Mouse (Mus musculus) MEL (cell line): ENCODE data around the gene Rpl11. TPM values are rescaled to one million over a fixed set of nuclear protein-coding genes. Genes with fewer than 3 reads are reported as not detected.
A peak's percentile ranks its signal among the peaks of the same experiment; 100 is the strongest.
"Not testable (repeated sequence)": the region's sequence is repeated elsewhere in the genome, so short reads cannot be mapped to it uniquely, and the experiment has no call there.

Experiments used
- DNase-seq: peaks from one replicate; pipeline ENCODE4 v3.0.0; 2011; ENCODE audit warnings: low read depth, low spot score
- H3K27ac ChIP-seq: 2 replicates; pipeline ENCODE4 v1.5.1; 2012; ENCODE audit warnings: low read depth, mild to moderate bottlenecking, control low read depth, low read length, moderate library complexity; ENCODE audit not compliant: control insufficient read depth
- H3K27me3 ChIP-seq, 2 experiments: fragments of 150-350 bp in 1 of 2; sonication (generic) in 1 of 2; 2 replicates each; pipeline ENCODE4 v1.6.1; 2012; ENCODE audit warnings: low read length in 2 of 2, mild to moderate bottlenecking in 2 of 2, improper control_type of control experiment in 1 of 2, moderate library complexity in 1 of 2; ENCODE audit not compliant: insufficient read depth in 2 of 2, control insufficient read depth in 1 of 2
- H3K36me3 ChIP-seq, 2 experiments: 2 replicates each; pipeline ENCODE4 v1.6.1; 2012 to 2014; ENCODE audit warnings: low read length in 2 of 2, improper control_type of control experiment in 1 of 2, inconsistent platforms in 1 of 2, mild to moderate bottlenecking in 1 of 2; ENCODE audit not compliant: insufficient read depth in 2 of 2, control insufficient read depth in 1 of 2
- H3K4me1 ChIP-seq, 2 experiments: fragments of 150-350 bp in 1 of 2; sonication (generic) in 1 of 2; 2 replicates each; pipeline ENCODE4 v1.6.1; 2012; ENCODE audit warnings: low read length in 2 of 2, improper control_type of control experiment in 1 of 2, mild to moderate bottlenecking in 1 of 2; ENCODE audit not compliant: insufficient read depth in 2 of 2, control insufficient read depth in 1 of 2
- H3K4me3 ChIP-seq, 2 experiments: fragments of 150-350 bp in 1 of 2; sonication (generic) in 1 of 2; 2 replicates each; pipeline ENCODE4 v1.5.1; 2012; ENCODE audit warnings: low read depth in 2 of 2, low read length in 2 of 2, mild to moderate bottlenecking in 2 of 2, moderate library complexity in 2 of 2, control low read depth in 1 of 2, improper control_type of control experiment in 1 of 2; ENCODE audit not compliant: control insufficient read depth in 1 of 2, insufficient read depth in 1 of 2
- H3K79me2 ChIP-seq: 2 replicates; pipeline ENCODE4 v1.6.1; 2012; ENCODE audit warnings: mild to moderate bottlenecking, low read length, moderate library complexity; ENCODE audit not compliant: control insufficient read depth, poor library complexity, insufficient read depth
- H3K9ac ChIP-seq: 2 replicates; pipeline ENCODE4 v1.6.1; 2012; ENCODE audit warnings: low read depth, mild to moderate bottlenecking, control low read depth, low read length, moderate library complexity; ENCODE audit not compliant: control insufficient read depth, poor library complexity, severe bottlenecking
- H3K9me3 ChIP-seq: fragments of 150-350 bp; sonication (generic); replicated peaks from 2 replicates; pipeline ENCODE4 v1.6.1; 2012; ENCODE audit warnings: mild to moderate bottlenecking, low read length, improper control_type of control experiment, moderate library complexity; ENCODE audit not compliant: insufficient read depth
- BHLHE40 ChIP-seq: IDR thresholded peaks from 2 replicates; pipeline ENCODE4 v1.6.1; 2012; ENCODE audit warnings: low read depth, mild to moderate bottlenecking, inconsistent platforms, low read length, improper control_type of control experiment, borderline replicate concordance
- CHD1 ChIP-seq: IDR thresholded peaks from 2 replicates; pipeline ENCODE4 v1.6.1; 2012; ENCODE audit warnings: low read depth, mild to moderate bottlenecking, inconsistent platforms, low read length, improper control_type of control experiment
- E2F4 ChIP-seq: IDR thresholded peaks from 2 replicates; pipeline ENCODE4 v1.6.1; 2011; ENCODE audit warnings: low read depth, low read length, improper control_type of control experiment, borderline replicate concordance
- ELF1 ChIP-seq: IDR thresholded peaks from 2 replicates; pipeline ENCODE4 v1.6.1; 2014; ENCODE audit warnings: low read depth, mild to moderate bottlenecking, inconsistent platforms, low read length, improper control_type of control experiment, moderate library complexity
- ETS1 ChIP-seq: IDR thresholded peaks from 2 replicates; pipeline ENCODE4 v1.6.1; 2012; ENCODE audit warnings: low read depth, mild to moderate bottlenecking, inconsistent platforms, low read length, improper control_type of control experiment, moderate library complexity
- GATA1 ChIP-seq: IDR thresholded peaks from 2 replicates; pipeline ENCODE4 v1.6.1; 2011; ENCODE audit warnings: low read depth, low read length, improper control_type of control experiment
- KAT2A ChIP-seq: conservative IDR thresholded peaks from 2 replicates; pipeline ENCODE4 v1.6.1; 2012; ENCODE audit warnings: low read depth, low read length, improper control_type of control experiment, inconsistent platforms
- MAX ChIP-seq: IDR thresholded peaks from 2 replicates; pipeline ENCODE4 v1.6.1; 2011; ENCODE audit warnings: low read length, improper control_type of control experiment
- MAZ ChIP-seq: IDR thresholded peaks from 2 replicates; pipeline ENCODE4 v1.6.1; 2012; ENCODE audit warnings: low read depth, mild to moderate bottlenecking, inconsistent platforms, low read length, improper control_type of control experiment
- MEF2A ChIP-seq: IDR thresholded peaks from 2 replicates; pipeline ENCODE4 v1.6.1; 2014; ENCODE audit warnings: low read depth, mild to moderate bottlenecking, inconsistent platforms, low read length, improper control_type of control experiment; ENCODE audit not compliant: poor library complexity, insufficient replicate concordance, severe bottlenecking; ENCODE audit errors: extremely low read depth
- MYC ChIP-seq: IDR thresholded peaks from 2 replicates; pipeline ENCODE4 v1.6.1; 2011; ENCODE audit warnings: low read depth, mild to moderate bottlenecking, low read length, improper control_type of control experiment, moderate library complexity
- NRF1 ChIP-seq: IDR thresholded peaks from 2 replicates; pipeline ENCODE4 v1.6.1; 2014; ENCODE audit warnings: low read depth, mild to moderate bottlenecking, inconsistent platforms, low read length, improper control_type of control experiment, moderate library complexity; ENCODE audit not compliant: poor library complexity, insufficient read depth, severe bottlenecking
- POLR2A ChIP-seq, 2 experiments: IDR thresholded peaks; 2 replicates each; pipeline ENCODE4 v1.6.1; 2011 to 2012; ENCODE audit warnings: low read length in 2 of 2, mild to moderate bottlenecking in 2 of 2, control low read depth in 1 of 2, improper control_type of control experiment in 1 of 2, low read depth in 1 of 2, moderate library complexity in 1 of 2; ENCODE audit not compliant: control insufficient read depth in 1 of 2, insufficient read depth in 1 of 2, poor library complexity in 1 of 2
- RAD21 ChIP-seq: IDR thresholded peaks from 2 replicates; pipeline ENCODE4 v1.6.1; 2011; ENCODE audit warnings: mild to moderate bottlenecking, low read depth, low read length, improper control_type of control experiment
- SIN3A ChIP-seq: IDR thresholded peaks from 2 replicates; pipeline ENCODE4 v1.6.1; 2012; ENCODE audit warnings: low read length, improper control_type of control experiment, inconsistent platforms
- SMC3 ChIP-seq: IDR thresholded peaks from 2 replicates; pipeline ENCODE4 v1.6.1; 2011; ENCODE audit warnings: low read depth, low read length, improper control_type of control experiment
- TAL1 ChIP-seq: IDR thresholded peaks from 2 replicates; pipeline ENCODE4 v1.6.1; 2012; ENCODE audit warnings: mild to moderate bottlenecking, inconsistent platforms, low read length, moderate library complexity, mixed read lengths
- TBP ChIP-seq: IDR thresholded peaks from 2 replicates; pipeline ENCODE4 v1.8.0; 2011; ENCODE audit warnings: low read depth, low read length, improper control_type of control experiment
- USF2 ChIP-seq, 2 experiments: IDR thresholded peaks; 2 replicates each; pipeline ENCODE4 v1.6.1; 2011 to 2012; ENCODE audit warnings: improper control_type of control experiment in 2 of 2, low read length in 2 of 2, borderline replicate concordance in 1 of 2, inconsistent platforms in 1 of 2, low read depth in 1 of 2, mild to moderate bottlenecking in 1 of 2; ENCODE audit not compliant: insufficient read depth in 1 of 2
- ZC3H11A ChIP-seq: IDR thresholded peaks from 2 replicates; pipeline ENCODE4 v1.6.1; 2012; ENCODE audit warnings: low read depth, mild to moderate bottlenecking, inconsistent platforms, low read length, improper control_type of control experiment
- ZKSCAN1 ChIP-seq: IDR thresholded peaks from 2 replicates; pipeline ENCODE4 v1.6.1; 2012; ENCODE audit warnings: low read depth, mild to moderate bottlenecking, inconsistent platforms, low read length, improper control_type of control experiment, moderate library complexity
- polyA plus RNA-seq, 2 experiments: library from polyadenylated mRNA; stranded (reverse) in 1 of 2; unstranded in 1 of 2; fragments of >175 nt in 1 of 2; fragments of >200 nt in 1 of 2; gene quantifications; 2 replicates each; pipeline versions ENCODE4 v1.2.1 to v1.2.4; 2012; ENCODE audit warnings: low replicate concordance in 2 of 2, low read depth in 1 of 2; ENCODE audit not compliant: insufficient read length in 2 of 2, insufficient read depth in 1 of 2, missing spikeins in 1 of 2
- total RNA-seq: library from RNA; depleted of rRNA; stranded (reverse); fragments of 300-350 nt; gene quantifications from 2 replicates; pipeline ENCODE4 v1.2.3, GENCODE M21; 2012

Rpl11 gene
- total and polyA plus RNA-seq, 3 experiments, result 2,003 to 2,603 TPM; not detected in 1

DNA sequence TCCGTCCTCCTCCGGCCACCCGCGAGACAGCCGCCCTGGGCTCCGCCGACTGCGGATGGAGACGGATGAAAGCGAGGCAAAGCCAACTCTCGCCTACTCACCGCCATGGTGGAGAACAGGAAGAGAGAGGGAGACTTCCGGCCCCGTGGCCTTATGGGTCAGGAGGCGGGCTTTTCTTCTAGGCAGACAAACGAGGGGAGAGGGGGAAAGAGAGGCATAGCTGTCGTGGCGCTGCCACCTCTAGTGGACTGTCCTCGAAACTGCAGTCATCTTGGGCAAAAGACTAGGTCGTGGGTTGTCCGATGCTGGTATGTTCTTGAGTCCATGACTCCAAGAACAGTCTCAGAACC lies at the start of gene Rpl11 (continued):
- TF ChIP-seq CHD1 (0 out of 2 replicates have a peak, but pooled peaks have one; percentile 15), GATA1 (0 out of 2 replicates have a peak, but pooled peaks have one; percentile 2), RAD21 (peak; percentile 47)

- not testable (repeated sequence) for H3K9ac ChIP-seq, H3K27me3 ChIP-seq, H3K4me1 ChIP-seq, H3K36me3 ChIP-seq, H3K79me2 ChIP-seq, H3K4me3 ChIP-seq, H3K27ac ChIP-seq, H3K9me3 ChIP-seq, DNase-seq
- TF ChIP-seq TBP, result peak; percentile 81
Measured at GRCm38 (mm10) chr4:136101753-136102152, 48.5 kb upstream of the Rpl11 start.

DNA sequence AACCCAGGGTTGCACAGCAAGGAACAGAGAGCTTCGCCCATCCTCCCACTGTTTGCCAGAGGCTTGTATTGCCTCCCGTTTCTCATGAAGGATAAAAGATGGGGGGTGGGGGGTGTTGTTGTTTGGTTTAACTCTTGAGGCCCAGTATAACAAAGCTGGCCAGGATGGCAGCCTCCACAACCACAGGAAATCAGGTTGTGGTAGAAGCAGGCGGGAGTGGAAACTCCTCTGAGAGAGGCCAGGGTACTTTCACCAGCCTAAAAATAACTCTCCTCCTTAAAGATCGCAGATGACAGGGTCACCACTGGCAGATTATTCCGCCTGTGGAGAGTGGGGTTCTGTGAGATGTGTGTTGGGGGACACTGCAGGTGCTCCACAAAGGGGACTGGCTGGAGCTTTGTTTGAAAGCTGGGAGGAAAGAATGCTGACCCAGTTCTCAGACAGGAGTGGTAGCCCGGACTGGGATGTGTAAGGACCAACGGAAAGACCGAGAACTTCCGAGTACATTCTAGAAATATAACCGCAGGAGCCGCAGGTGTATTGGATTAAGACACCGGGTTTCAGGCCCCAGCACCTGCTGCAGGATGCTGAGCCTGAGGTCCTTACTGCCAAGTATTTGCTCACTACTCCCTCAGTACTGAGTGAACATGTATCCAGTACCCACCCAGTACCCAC lies 47.3 kb upstream of the Rpl11 start:
- no peak for DNase-seq

DNA sequence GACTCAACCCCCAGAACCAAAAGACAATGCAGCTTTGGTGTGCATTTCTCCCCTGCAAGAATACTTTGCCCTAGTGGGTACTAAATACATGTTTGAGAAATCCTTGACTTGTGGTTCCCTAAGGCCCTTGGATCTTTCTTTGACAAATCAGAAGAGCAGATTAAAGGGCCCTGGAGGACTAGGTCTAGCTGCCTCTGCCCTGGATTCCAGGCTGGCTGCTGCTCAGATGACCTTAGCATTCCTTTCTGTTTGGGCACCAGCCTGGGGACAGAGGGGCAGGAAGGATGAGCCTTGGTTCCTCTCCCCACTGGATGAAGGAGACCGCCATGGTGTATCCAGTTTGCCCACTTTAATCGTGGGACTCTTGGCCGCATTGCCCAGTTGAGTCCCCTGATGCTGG lies 45.2 kb upstream of the Rpl11 start:
- peaks cover 0 to 6% of the 10 kb centered on the region in 2 experiments; a peak in 2 of 4 replicates for H3K27me3 ChIP-seq
- H3K27ac ChIP-seq, result no peak overlapping the region
- H3K36me3 ChIP-seq, result no peaks in the 10 kb centered on the region
- TF ChIP-seq MEF2A, result no peak
- no peak for TF ChIP-seq CHD1
- TF ChIP-seq SMC3, result no peak
- no peak for TF ChIP-seq MAZ
- no peak for TF ChIP-seq TAL1
- no peak for TF ChIP-seq ELF1
- TF ChIP-seq POLR2A (IDR thresholded peaks at IDR 0.05; ENCODE audit: control insufficient read depth in 1 of 2, insufficient read depth in 1 of 2, low read depth in 1 of 2, low read length in 2 of 2, poor library complexity in 1 of 2), result no peak
- H3K9ac ChIP-seq, result no peak overlapping the region
- no peak for DNase-seq
- no peak overlapping the region for H3K4me3 ChIP-seq
- no peaks in the 10 kb centered on the region for H3K9me3 ChIP-seq
- H3K79me2 ChIP-seq, result no peaks in the 10 kb centered on the region
- no peaks in the 10 kb centered on the region for H3K4me1 ChIP-seq

More for the DNA sequence above, 47.3 kb upstream of the Rpl11 start:
- H3K27ac ChIP-seq, result no peak overlapping the region
- H3K4me3 ChIP-seq, result no peak overlapping the region
- no peaks in the 10 kb centered on the region for H3K4me1 ChIP-seq
- TF ChIP-seq ZC3H11A, result no peak
- TF ChIP-seq USF2 (IDR thresholded peaks at IDR 0.05; ENCODE audit: borderline replicate concordance in 1 of 2, insufficient read depth in 1 of 2, low read depth in 1 of 2, low read length in 2 of 2), result no peak
- no peak for TF ChIP-seq KAT2A
- no peak for TF ChIP-seq BHLHE40
- no peak for TF ChIP-seq SMC3
- TF ChIP-seq E2F4, result no peak
- TF ChIP-seq TBP, result no peak
- no peak for TF ChIP-seq ETS1
- TF ChIP-seq RAD21, result no peak
- no peak for TF ChIP-seq SIN3A
- TF ChIP-seq CHD1, result no peak
- TF ChIP-seq MYC, result no peak
- no peak for TF ChIP-seq NRF1
- no peak for TF ChIP-seq MAX
- no peak for TF ChIP-seq MAZ
- no peak for TF ChIP-seq ZKSCAN1
- H3K36me3 ChIP-seq, result no peaks in the 10 kb centered on the region
- no peak overlapping the region for H3K9ac ChIP-seq
- H3K27me3 ChIP-seq, result peaks cover 0 to 6% of the 10 kb centered on the region in 2 experiments; a peak in 3 of 4 replicates
- H3K79me2 ChIP-seq, result no peaks in the 10 kb centered on the region
- no peaks in the 10 kb centered on the region for H3K9me3 ChIP-seq
